Mouse (Mus musculus): ENCODE results near the gene Jam3. TPM values are rescaled to one million over a fixed set of nuclear protein-coding genes. Genes with fewer than 3 reads are reported as not detected.
"Not testable (repeated sequence)": the region's sequence is repeated elsewhere in the genome, so short reads cannot be mapped to it uniquely, and the experiment has no call there.

Gene Jam3
- polyA plus RNA-seq, 1 experiment from 2014 or later: 62.4 TPM

- H3K27me3 ChIP-seq (ENCODE audit: control insufficient read depth, insufficient read depth, low read length); H3K4me2 ChIP-seq (ENCODE audit: low read length); H3K4me1 ChIP-seq (ENCODE audit: control insufficient read depth, insufficient read depth, low read length); H3K27ac ChIP-seq (replicated peaks; ENCODE audit: low read depth, low read length); H3K4me3 ChIP-seq (replicated peaks; ENCODE audit: low read depth, low read length); DNase-seq; H3K9me3 ChIP-seq (ENCODE audit: control insufficient read depth, low read length); H3K36me3 ChIP-seq (ENCODE audit: control insufficient read depth, insufficient read depth, low read length); ATAC-seq (ENCODE audit: low FRiP score, low TSS enrichment); H3K9ac ChIP-seq (replicated peaks; ENCODE audit: low read length): not testable (repeated sequence)
- 91% methylated on average over 5 of the region's 5 CpGs for WGBS
Measured at GRCm38 (mm10) chr9:27163661-27164060, 8.4 kb upstream of the Jam3 start.

- peak overlapping the region; percentile 58 for H3K4me2 ChIP-seq (ENCODE audit: low read length)
- H3K27me3 ChIP-seq (ENCODE audit: control insufficient read depth, insufficient read depth, low read length): no peaks in the 10 kb centered on the region
- no peaks in the 10 kb centered on the region for H3K36me3 ChIP-seq (ENCODE audit: control insufficient read depth, insufficient read depth, low read length)
- no peak overlapping the region for H3K27ac ChIP-seq (replicated peaks; ENCODE audit: low read depth, low read length)
- peaks cover 46% of the 10 kb centered on the region for H3K4me1 ChIP-seq (ENCODE audit: control insufficient read depth, insufficient read depth, low read length)
- DNase-seq (no peak), ATAC-seq (ENCODE audit: low FRiP score, low TSS enrichment) (no peak)
- WGBS: 42% methylated on average over 4 of the region's 4 CpGs
- H3K4me3 ChIP-seq (replicated peaks; ENCODE audit: low read depth, low read length): peak overlapping the region; percentile 86
- H3K9me3 ChIP-seq (ENCODE audit: control insufficient read depth, low read length): no peaks in the 10 kb centered on the region
- peak overlapping the region; percentile 85; the same call in 1 of the 2 replicates for H3K9ac ChIP-seq (replicated peaks; ENCODE audit: low read length)
Measured at GRCm38 (mm10) chr9:27153861-27154260, 1.4 kb downstream of the Jam3 start.

GRCm38 (mm10) chr9:27149836-27150235, 5.4 kb downstream of the Jam3 start:
- Histone ChIP-seq H3K4me2 (ENCODE audit: low read length) (peak overlapping the region; percentile 50), H3K27me3 (ENCODE audit: control insufficient read depth, insufficient read depth, low read length) (no peaks in the 10 kb centered on the region), H3K27ac (replicated peaks; ENCODE audit: low read depth, low read length) (peak overlapping the region; percentile 57), H3K4me3 (replicated peaks; ENCODE audit: low read depth, low read length) (no peak overlapping the region), H3K4me1 (ENCODE audit: control insufficient read depth, insufficient read depth, low read length) (peaks cover 50% of the 10 kb centered on the region), H3K36me3 (ENCODE audit: control insufficient read depth, insufficient read depth, low read length) (0 out of 2 replicates have a peak, but pooled peaks cover 4% of the 10 kb centered on the region), H3K9ac (replicated peaks; ENCODE audit: low read length) (no peak overlapping the region), H3K9me3 (ENCODE audit: control insufficient read depth, low read length) (no peaks in the 10 kb centered on the region)
- ATAC-seq (ENCODE audit: low FRiP score, low TSS enrichment): no peak
- no peak for DNase-seq
- 53% methylated on average over 9 of the region's 9 CpGs for WGBS

GRCm38 (mm10) chr9:27148631-27149471, 6.4 kb downstream of the Jam3 start:
- no peaks in the 10 kb centered on the region for H3K9me3 ChIP-seq (ENCODE audit: control insufficient read depth, low read length)
- H3K27me3 ChIP-seq (ENCODE audit: control insufficient read depth, insufficient read depth, low read length): no peaks in the 10 kb centered on the region
- peak overlapping the region; percentile 50 for H3K4me2 ChIP-seq (ENCODE audit: low read length)
- H3K9ac ChIP-seq (replicated peaks; ENCODE audit: low read length): peak overlapping the region; percentile 29; the same call in 1 of the 2 replicates
- WGBS: 26% methylated on average over 18 of the region's 18 CpGs
- ATAC-seq (ENCODE audit: low FRiP score, low TSS enrichment): peak; percentile 78
- H3K27ac ChIP-seq (replicated peaks; ENCODE audit: low read depth, low read length): peak overlapping the region; percentile 77
- peaks cover 46% of the 10 kb centered on the region for H3K4me1 ChIP-seq (ENCODE audit: control insufficient read depth, insufficient read depth, low read length)
- peak; percentile 74 for DNase-seq
- peak overlapping the region; percentile 19; the same call in 1 of the 2 replicates for H3K4me3 ChIP-seq (replicated peaks; ENCODE audit: low read depth, low read length)
- 0 out of 2 replicates have a peak, but pooled peaks cover 4% of the 10 kb centered on the region for H3K36me3 ChIP-seq (ENCODE audit: control insufficient read depth, insufficient read depth, low read length)

GRCm38 (mm10) chr9:27147946-27148345, 7.3 kb downstream of the Jam3 start:
- peaks cover 42% of the 10 kb centered on the region for H3K4me1 ChIP-seq (ENCODE audit: control insufficient read depth, insufficient read depth, low read length)
- no peaks in the 10 kb centered on the region for H3K9me3 ChIP-seq (ENCODE audit: control insufficient read depth, low read length)
- no peaks in the 10 kb centered on the region for H3K27me3 ChIP-seq (ENCODE audit: control insufficient read depth, insufficient read depth, low read length)
- H3K4me3 ChIP-seq (replicated peaks; ENCODE audit: low read depth, low read length): no peak overlapping the region
- H3K27ac ChIP-seq (replicated peaks; ENCODE audit: low read depth, low read length): no peak overlapping the region
- H3K36me3 ChIP-seq (ENCODE audit: control insufficient read depth, insufficient read depth, low read length): 0 out of 2 replicates have a peak, but pooled peaks cover 4% of the 10 kb centered on the region
- 76% methylated on average over 8 of the region's 8 CpGs for WGBS
- no peak for ATAC-seq (ENCODE audit: low FRiP score, low TSS enrichment)
- H3K9ac ChIP-seq (replicated peaks; ENCODE audit: low read length): no peak overlapping the region
- no peak overlapping the region for H3K4me2 ChIP-seq (ENCODE audit: low read length)
- no peak for DNase-seq

GRCm38 (mm10) chr9:27146826-27147225, 8.4 kb downstream of the Jam3 start:
- H3K4me1 ChIP-seq (ENCODE audit: control insufficient read depth, insufficient read depth, low read length): peaks cover 38% of the 10 kb centered on the region
- H3K9me3 ChIP-seq (ENCODE audit: control insufficient read depth, low read length): no peaks in the 10 kb centered on the region
- no peak overlapping the region for H3K27ac ChIP-seq (replicated peaks; ENCODE audit: low read depth, low read length)
- no peak for DNase-seq
- H3K27me3 ChIP-seq (ENCODE audit: control insufficient read depth, insufficient read depth, low read length): no peaks in the 10 kb centered on the region
- H3K4me2 ChIP-seq (ENCODE audit: low read length): no peak overlapping the region
- H3K36me3 ChIP-seq (ENCODE audit: control insufficient read depth, insufficient read depth, low read length): peaks cover 9% of the 10 kb centered on the region; the same call in 1 of the 2 replicates
- H3K4me3 ChIP-seq (replicated peaks; ENCODE audit: low read depth, low read length): no peak overlapping the region
- WGBS: 96% methylated on average over 2 of the region's 2 CpGs
- no peak for ATAC-seq (ENCODE audit: low FRiP score, low TSS enrichment)
- no peak overlapping the region for H3K9ac ChIP-seq (replicated peaks; ENCODE audit: low read length)

GRCm38 (mm10) chr9:27144996-27145395, 10.2 kb downstream of the Jam3 start:
- DNase-seq (no peak), ATAC-seq (ENCODE audit: low FRiP score, low TSS enrichment) (no peak)
- WGBS: 81% methylated on average over 5 of the region's 5 CpGs
- no peak overlapping the region for H3K4me3 ChIP-seq (replicated peaks; ENCODE audit: low read depth, low read length)
- H3K9ac ChIP-seq (replicated peaks; ENCODE audit: low read length): no peak overlapping the region
- no peaks in the 10 kb centered on the region for H3K9me3 ChIP-seq (ENCODE audit: control insufficient read depth, low read length)
- H3K36me3 ChIP-seq (ENCODE audit: control insufficient read depth, insufficient read depth, low read length): peaks cover 14% of the 10 kb centered on the region
- peaks cover 20% of the 10 kb centered on the region for H3K4me1 ChIP-seq (ENCODE audit: control insufficient read depth, insufficient read depth, low read length)
- H3K4me2 ChIP-seq (ENCODE audit: low read length): no peak overlapping the region
- no peak overlapping the region for H3K27ac ChIP-seq (replicated peaks; ENCODE audit: low read depth, low read length)
- no peaks in the 10 kb centered on the region for H3K27me3 ChIP-seq (ENCODE audit: control insufficient read depth, insufficient read depth, low read length)

- WGBS: 90% methylated on average over 4 of the region's 4 CpGs
- no peak overlapping the region for H3K4me3 ChIP-seq (replicated peaks; ENCODE audit: low read depth, low read length)
- H3K4me2 ChIP-seq (ENCODE audit: low read length): no peak overlapping the region
- no peaks in the 10 kb centered on the region for H3K9me3 ChIP-seq (ENCODE audit: control insufficient read depth, low read length)
- no peak overlapping the region for H3K9ac ChIP-seq (replicated peaks; ENCODE audit: low read length)
- H3K4me1 ChIP-seq (ENCODE audit: control insufficient read depth, insufficient read depth, low read length): peaks cover 13% of the 10 kb centered on the region; the same call in 1 of the 2 replicates
- ATAC-seq (ENCODE audit: low FRiP score, low TSS enrichment) (no peak), DNase-seq (no peak)
- peaks cover 14% of the 10 kb centered on the region for H3K36me3 ChIP-seq (ENCODE audit: control insufficient read depth, insufficient read depth, low read length)
- H3K27ac ChIP-seq (replicated peaks; ENCODE audit: low read depth, low read length): no peak overlapping the region
- no peaks in the 10 kb centered on the region for H3K27me3 ChIP-seq (ENCODE audit: control insufficient read depth, insufficient read depth, low read length)
Measured at GRCm38 (mm10) chr9:27144271-27144840, 10.9 kb downstream of the Jam3 start.

Measured in midbrain, embryonic 14.5 days (tissue).